ENCODE assay signal across 12 mouse cellular contexts in genomic region chr8:105874301-105874700, GRCm38 (mm10). TPM values are rescaled to one million over a fixed set of nuclear protein-coding genes. Genes with fewer than 3 reads are reported as not detected.
DNase-seq lines count a peak whose midpoint lies in the region; ATAC-seq and TF ChIP-seq lines count a peak whose summit lies in the region.
"Had no signal": no experiment of that assay in that cellular context is flagged by ENCODE, and none has a peak within 500 bp of the region (broad histone marks: within the 10 kb centered on the region; RNA-seq: fewer than 3 reads in every experiment).

No protein-coding gene starts in this region.

- WGBS in heart, embryonic 10.5 days = 71% methylated on average over 6 of the region's 6 CpGs
- 69% methylated on average over 6 of the region's 6 CpGs for WGBS in stomach, postnatal 0 days

- no peak for DNase-seq in frontal cortex, postnatal 25 days (ENCODE audit: low spot score in 2 of 2)
- peak; percentile 42 for DNase-seq in right cerebral cortex, adult 18-20 months
- no peak for DNase-seq in right cerebral cortex, postnatal 4 days
- no peak for DNase-seq in heart, embryonic 10.5 days (ENCODE audit: low spot score)
- no peak for DNase-seq in stomach, postnatal 0 days (ENCODE audit: low spot score)
- DNase-seq in adrenal gland, postnatal 4 days (ENCODE audit: low spot score in 2 of 2) = no peak
- DNase-seq in thymus, postnatal 4 days = no peak
- DNase-seq: kidney, postnatal 25 days; lung, adult 2 months; midbrain, embryonic 14.5 days had no signal

- TF ChIP-seq EP300 in stomach, postnatal 0 days (optimal IDR thresholded peaks at IDR 0.05) = no peak

- no peak overlapping the region for H3K4me2 ChIP-seq in stomach, postnatal 0 days (replicated peaks; ENCODE audit: low read depth)

- H3K4me1 ChIP-seq in heart, embryonic 10.5 days = peaks cover 18% of the 10 kb centered on the region
- no peaks in the 10 kb centered on the region; the same call in 1 of the 2 replicates for H3K4me1 ChIP-seq in stomach, postnatal 0 days (replicated peaks; ENCODE audit: control insufficient read depth, insufficient read depth)
- H3K4me1 ChIP-seq: limb, embryonic 10.5 days had no signal

- peak overlapping the region; percentile 24; the same call in 1 of the 2 replicates for H3K27ac ChIP-seq in heart, embryonic 10.5 days
- H3K27ac ChIP-seq in stomach, postnatal 0 days (replicated peaks) = no peak overlapping the region; the same call in 1 of the 2 replicates
- H3K27ac ChIP-seq: limb, embryonic 10.5 days had no signal

- H3K27me3 ChIP-seq in heart, embryonic 10.5 days (ENCODE audit: insufficient read depth, poor library complexity, severe bottlenecking) = no peaks in the 10 kb centered on the region
- H3K27me3 ChIP-seq in stomach, postnatal 0 days (ENCODE audit: control insufficient read depth, insufficient read depth, low read length) = no peaks in the 10 kb centered on the region

- H3K36me3 ChIP-seq in heart, embryonic 10.5 days = peaks cover 85% of the 10 kb centered on the region
- peaks cover 13% of the 10 kb centered on the region for H3K36me3 ChIP-seq in stomach, postnatal 0 days (ENCODE audit: control insufficient read depth, insufficient read depth, low read length)

- H3K4me3 ChIP-seq in heart, embryonic 10.5 days = no peak overlapping the region
- no peak overlapping the region for H3K4me3 ChIP-seq in stomach, postnatal 0 days (ENCODE audit: low read depth, low read length)
- H3K4me3 ChIP-seq: limb, embryonic 10.5 days had no signal

- TF ChIP-seq CTCF in stomach, postnatal 0 days (IDR thresholded peaks at IDR 0.05; ENCODE audit: low read depth) = no peak

- no peak overlapping the region for H3K9ac ChIP-seq in stomach, postnatal 0 days (ENCODE audit: low read length)

- no peaks in the 10 kb centered on the region for H3K9me3 ChIP-seq in heart, embryonic 10.5 days
- no peaks in the 10 kb centered on the region for H3K9me3 ChIP-seq in stomach, postnatal 0 days (ENCODE audit: control insufficient read depth, low read length)
- H3K9me3 ChIP-seq: limb, embryonic 10.5 days had no signal

- peak; percentile 82 for ATAC-seq in frontal cortex, adult (ENCODE audit: low TSS enrichment)
- ATAC-seq in stomach, postnatal 0 days (ENCODE audit: low FRiP score, low TSS enrichment) = peak; percentile 38; the same call in 1 of the 2 replicates

RNA-seq across cellular contexts. Expression of gene Edc4, which starts 6.4 kb away (rescaled TPM):
- 50.2 and 52.6 TPM in 2 replicates for polyA plus RNA-seq in heart, embryonic 10.5 days (2016; fragmentation: Nextera tagmentation; extraction: Ambion mirVana)
- 13.7 and 14.8 TPM in 2 replicates for polyA plus RNA-seq in stomach, postnatal 0 days (2015; fragmentation: Nextera tagmentation; extraction: Ambion mirVana)
- total RNA-seq in adrenal gland, postnatal 4 days (2021) = 10 to 100 TPM; 50.3 to 51.3 TPM

RNA-seq across cellular contexts. Expression of gene Nutf2, which starts 13.9 kb away (rescaled TPM):
- polyA plus RNA-seq in heart, embryonic 10.5 days (2016; fragmentation: Nextera tagmentation; extraction: Ambion mirVana) = 274 and 314 TPM in 2 replicates
- polyA plus RNA-seq in stomach, postnatal 0 days (2015; fragmentation: Nextera tagmentation; extraction: Ambion mirVana) = 83.5 and 103 TPM in 2 replicates
- 10 to 100 TPM; 53.1 to 57.4 TPM for total RNA-seq in adrenal gland, postnatal 4 days (2021)

RNA-seq across cellular contexts. Expression of gene Nrn1l, which starts 19.1 kb away (rescaled TPM):
- polyA plus RNA-seq in heart, embryonic 10.5 days (2016; fragmentation: Nextera tagmentation; extraction: Ambion mirVana) = 0.43 and 0.46 TPM in 2 replicates
- polyA plus RNA-seq in stomach, postnatal 0 days (2015; fragmentation: Nextera tagmentation; extraction: Ambion mirVana) = 0.40 TPM in 1 of 2 replicates, not detected in the other
- total RNA-seq in adrenal gland, postnatal 4 days (2021) = under 1 TPM in 1 of 2 experiments, not detected in 1; 0.90 TPM
- polyA plus RNA-seq: midbrain, embryonic 14.5 days had no signal

RNA-seq across cellular contexts. Expression of gene Thap11, which starts 19.4 kb away (rescaled TPM):
- polyA plus RNA-seq in heart, embryonic 10.5 days (2016; fragmentation: Nextera tagmentation; extraction: Ambion mirVana) = 61.6 and 74.0 TPM in 2 replicates
- 36.8 and 37.8 TPM in 2 replicates for polyA plus RNA-seq in stomach, postnatal 0 days (2015; fragmentation: Nextera tagmentation; extraction: Ambion mirVana)
- total RNA-seq in adrenal gland, postnatal 4 days (2021) = 10 to 100 TPM; 40.0 to 42.2 TPM

RNA-seq across cellular contexts. Expression of gene Cenpt, which starts 21.2 kb away (rescaled TPM):
- polyA plus RNA-seq in heart, embryonic 10.5 days (2016; fragmentation: Nextera tagmentation; extraction: Ambion mirVana) = 46.5 and 55.2 TPM in 2 replicates
- 14.2 and 15.1 TPM in 2 replicates for polyA plus RNA-seq in stomach, postnatal 0 days (2015; fragmentation: Nextera tagmentation; extraction: Ambion mirVana)
- total RNA-seq in adrenal gland, postnatal 4 days (2021) = 10 to 100 TPM; 15.9 to 21.7 TPM
